Mouse (Mus musculus): Measurements from ENCODE around the gene Stom.

DNA sequence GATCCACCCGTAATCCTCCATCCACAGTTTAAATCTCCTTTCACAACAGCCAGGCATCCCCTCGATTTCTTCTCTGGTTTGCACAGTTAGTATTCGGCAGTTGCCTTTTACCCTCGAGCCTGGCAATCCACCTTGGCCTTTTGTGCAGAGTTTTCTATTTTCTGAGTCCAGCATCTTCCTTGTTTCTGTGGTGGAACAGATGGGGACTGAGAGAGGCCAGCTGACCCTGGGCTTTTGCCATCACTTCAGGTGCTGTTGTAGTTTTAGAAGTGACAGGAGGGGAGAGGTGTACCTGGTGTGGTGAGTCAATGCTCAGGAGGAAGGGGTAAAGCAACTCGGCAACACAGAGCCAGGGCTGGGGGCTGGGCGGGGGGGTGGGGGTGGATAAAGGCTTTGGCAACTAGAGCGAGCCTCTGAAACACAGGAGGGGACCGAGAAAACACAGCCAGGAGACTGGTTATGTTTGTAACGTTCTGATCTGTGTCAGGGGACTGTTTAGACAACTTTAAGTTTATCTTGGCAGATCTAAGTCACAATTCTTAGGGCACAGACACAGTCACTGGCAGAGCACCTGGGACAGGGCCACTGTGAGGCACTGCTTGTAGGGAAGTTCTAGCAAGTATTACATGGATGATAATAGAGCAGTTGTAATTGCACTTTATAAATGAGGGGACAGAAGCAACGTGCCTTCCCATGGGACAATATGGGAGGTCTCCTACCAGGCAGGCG lies 8.5 kb downstream of the Stom start:
- TF ChIP-seq CTCF (IDR thresholded peaks at IDR 0.05; ENCODE audit: low read depth, low read length) = no peak
- no peak for TF ChIP-seq POLR2A (IDR thresholded peaks at IDR 0.05; ENCODE audit: borderline replicate concordance, low read depth, low read length)

All from bone marrow macrophage, adult 2 months (primary cell).